Mouse (Mus musculus): Measurements from ENCODE around the gene Steap2.

GRCm38 (mm10) chr5:5722217-5722616 lies 27.8 kb upstream of the Steap2 start:
- no peak for TF ChIP-seq CTCF (IDR thresholded peaks at IDR 0.05; ENCODE audit: low read depth, low read length)
- TF ChIP-seq POLR2A (IDR thresholded peaks at IDR 0.05; ENCODE audit: extremely low read depth, insufficient read depth, low read length): no peak
